Mouse (Mus musculus) layer of hippocampus, postnatal 10 days (tissue): ENCODE data around the gene Kmt2e. TPM values are rescaled to one million over a fixed set of nuclear protein-coding genes. Genes with fewer than 3 reads are reported as not detected.
"Not testable (repeated sequence)": the region's sequence is repeated elsewhere in the genome, so short reads cannot be mapped to it uniquely, and the experiment has no call there.

Experiments
- DNase-seq, 2 experiments: peaks; one replicate each; pipeline ENCODE4 v3.0.0; 2021; ENCODE audit warnings: low spot score in 2 of 2
- total RNA-seq, 2 experiments: library from RNA; stranded (reverse); gene quantifications; 2 replicates each; pipeline ENCODE4 v1.2.3; 2021

Gene Kmt2e
- total RNA-seq, 2 experiments from 2014 or later, result 114 to 131 TPM

DNA sequence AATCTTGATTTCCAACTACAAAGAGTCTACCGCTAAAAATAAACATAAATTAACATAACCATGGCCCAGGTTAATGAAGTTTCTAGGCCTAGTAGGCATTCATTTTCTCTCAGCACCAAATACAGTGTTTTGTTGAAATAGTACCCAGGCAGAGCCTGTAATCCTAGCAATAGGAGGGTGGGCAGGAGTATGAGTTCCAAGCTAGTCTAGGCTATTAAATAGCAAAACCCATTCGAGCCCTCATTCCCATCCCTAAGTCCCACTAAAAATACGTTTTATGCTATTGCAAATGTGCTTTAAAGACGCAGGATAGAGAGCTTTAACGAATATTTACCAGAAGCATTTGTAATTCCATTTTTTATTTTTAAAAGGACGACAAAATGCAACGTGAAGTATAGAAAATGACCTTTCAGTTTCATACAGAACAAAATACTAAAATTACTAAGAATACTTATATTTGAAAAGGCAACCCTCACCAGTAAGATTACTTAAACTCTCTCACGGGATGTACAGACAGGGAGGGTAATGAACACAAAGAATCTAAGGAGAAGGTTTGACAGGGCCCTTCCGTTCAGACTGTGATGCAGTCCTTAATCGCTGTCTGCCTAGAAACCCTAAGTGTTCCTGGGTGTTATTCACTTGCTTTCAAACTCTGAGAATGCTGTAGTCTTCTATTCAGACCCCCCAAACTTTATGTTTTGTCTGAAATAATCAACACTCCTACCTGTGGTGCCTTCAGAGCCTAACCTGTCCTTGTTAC lies 2.1 kb upstream of the Kmt2e start:
- no peak for DNase-seq

DNA sequence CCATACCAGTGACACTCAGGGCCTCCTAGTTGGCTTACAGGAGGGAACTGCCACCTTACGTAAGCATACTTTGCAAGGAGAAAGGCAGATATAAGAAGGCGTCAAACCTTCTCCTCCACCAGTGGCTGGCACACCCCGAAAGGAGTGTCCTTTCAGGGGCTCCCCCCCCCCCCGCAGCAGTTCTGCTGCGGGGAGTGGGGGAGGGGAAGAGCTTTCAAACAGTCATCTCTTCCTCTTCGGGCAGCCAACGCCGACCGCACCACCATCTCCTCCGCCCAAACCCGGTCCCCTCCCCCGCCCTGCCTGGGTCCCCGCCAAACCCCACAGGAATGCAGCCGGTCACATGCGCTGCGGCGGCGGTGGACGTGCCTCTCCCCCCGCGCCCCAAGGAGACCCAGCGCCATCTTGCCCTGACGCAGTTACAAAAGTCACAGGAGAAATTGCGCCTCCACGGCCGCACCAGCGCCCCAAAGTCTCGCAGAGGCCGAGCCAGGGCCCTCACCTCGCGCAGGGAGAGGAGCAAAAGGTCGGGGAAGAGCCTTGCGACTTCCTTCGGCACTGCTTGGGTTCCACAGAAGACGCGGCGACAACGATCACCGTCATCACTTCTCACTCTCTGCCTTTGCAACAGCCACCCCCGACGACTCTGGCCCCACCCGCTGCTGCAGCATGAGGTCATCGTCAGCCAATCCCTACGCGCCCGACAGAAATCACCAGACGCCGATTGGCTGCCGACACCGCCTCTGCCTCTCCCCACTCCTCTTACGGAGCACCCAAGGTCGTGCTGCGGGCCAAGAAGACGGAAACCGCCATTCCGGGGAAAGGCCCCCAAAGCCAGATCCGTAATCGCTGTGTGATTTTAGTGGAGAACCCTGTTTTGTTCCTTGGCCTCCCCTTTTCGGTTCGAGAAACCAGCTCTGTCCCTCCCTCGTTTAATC lies 1.3 kb upstream of the Kmt2e start:
- DNase-seq, result peak; percentile 96 to 98

- DNase-seq, result peak; percentile 65 to 67
Measured at GRCm38 (mm10) chr5:23434598-23435481, 599 bp downstream of the Kmt2e start.

GRCm38 (mm10) chr5:23435482-23436125 lies 1.4 kb downstream of the Kmt2e start:
- no peak for DNase-seq

- DNase-seq, result no peak
Measured at GRCm38 (mm10) chr5:23436735-23437134, 2.5 kb downstream of the Kmt2e start.

- DNase-seq, result no peak
Measured at GRCm38 (mm10) chr5:23439857-23440256, 5.6 kb downstream of the Kmt2e start.

DNA sequence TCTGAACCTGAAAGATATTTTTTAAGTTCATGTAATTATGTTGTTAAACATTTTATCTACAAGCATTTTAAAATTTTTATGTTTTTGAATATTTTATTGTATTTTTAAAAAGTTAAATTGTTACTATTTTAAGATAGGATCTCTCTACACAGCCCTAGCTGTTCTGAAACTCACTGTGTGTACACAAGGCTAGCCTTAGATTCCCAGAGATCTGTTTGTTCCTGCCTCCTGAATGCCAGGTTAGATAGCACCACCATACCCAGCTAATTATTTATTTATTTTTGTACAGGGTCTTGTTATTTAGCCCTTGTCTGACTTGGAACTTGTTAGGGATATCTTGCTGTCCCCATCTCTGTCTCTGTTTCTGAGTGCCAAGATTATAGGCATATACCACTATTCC lies 6.3 kb downstream of the Kmt2e start:
- no peak for DNase-seq

- DNase-seq, result no peak
Measured at GRCm38 (mm10) chr5:23441916-23442315, 7.7 kb downstream of the Kmt2e start.

DNA sequence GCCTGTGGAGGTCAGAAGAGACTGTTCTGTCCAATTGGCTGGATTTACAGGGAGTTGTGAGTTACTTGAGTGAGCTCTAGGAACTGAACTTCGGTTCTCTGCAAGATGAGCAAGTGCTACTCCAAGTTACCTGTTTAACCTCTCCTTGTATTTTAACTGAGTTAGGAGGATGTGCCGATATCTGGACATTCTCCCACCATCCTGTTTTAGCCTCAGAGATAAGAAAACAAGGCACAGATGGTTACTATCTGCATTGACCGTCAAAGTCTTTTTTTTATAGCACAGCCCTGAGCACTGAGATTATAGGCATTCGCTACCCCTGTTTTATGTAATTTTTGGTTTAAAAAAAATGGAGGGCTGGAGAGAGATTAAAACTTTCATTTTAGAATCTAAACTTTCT lies 10.2 kb downstream of the Kmt2e start:
- DNase-seq, result no peak

- not testable (repeated sequence) for DNase-seq
Measured at GRCm38 (mm10) chr5:23453561-23453960, 19.3 kb downstream of the Kmt2e start.

GRCm38 (mm10) chr5:23461688-23462087 lies 27.4 kb downstream of the Kmt2e start:
- DNase-seq, result no peak

- no peak for DNase-seq
Measured at GRCm38 (mm10) chr5:23464247-23464646, 30.0 kb downstream of the Kmt2e start.

- no peak for DNase-seq
Measured at GRCm38 (mm10) chr5:23464743-23465142, 30.5 kb downstream of the Kmt2e start.

GRCm38 (mm10) chr5:23466546-23466945 lies 32.3 kb downstream of the Kmt2e start:
- DNase-seq, result no peak

GRCm38 (mm10) chr5:23473098-23473873 lies 39.0 kb downstream of the Kmt2e start:
- no peak for DNase-seq

DNA sequence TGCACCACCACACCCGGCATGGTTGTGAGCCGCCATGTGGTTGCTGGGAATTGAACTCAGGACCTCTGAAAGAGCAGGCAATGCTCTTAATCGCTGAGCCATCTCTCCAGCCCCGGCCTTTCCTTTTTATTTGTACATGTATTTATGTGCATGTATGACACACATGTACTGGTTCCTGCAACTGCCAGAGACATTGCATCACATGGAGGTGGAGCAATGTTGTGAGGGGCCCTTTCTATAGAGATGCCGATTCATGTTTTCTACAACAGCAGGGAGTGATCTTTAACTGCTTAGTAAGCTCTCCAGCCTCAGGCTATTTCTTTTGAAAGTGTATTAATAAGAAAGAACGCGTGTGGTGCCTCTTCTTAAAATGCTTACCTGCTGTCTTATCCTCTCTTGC lies 49.6 kb downstream of the Kmt2e start:
- no peak for DNase-seq

- no peak for DNase-seq
Measured at GRCm38 (mm10) chr5:23489231-23489630, 55.0 kb downstream of the Kmt2e start.

DNA sequence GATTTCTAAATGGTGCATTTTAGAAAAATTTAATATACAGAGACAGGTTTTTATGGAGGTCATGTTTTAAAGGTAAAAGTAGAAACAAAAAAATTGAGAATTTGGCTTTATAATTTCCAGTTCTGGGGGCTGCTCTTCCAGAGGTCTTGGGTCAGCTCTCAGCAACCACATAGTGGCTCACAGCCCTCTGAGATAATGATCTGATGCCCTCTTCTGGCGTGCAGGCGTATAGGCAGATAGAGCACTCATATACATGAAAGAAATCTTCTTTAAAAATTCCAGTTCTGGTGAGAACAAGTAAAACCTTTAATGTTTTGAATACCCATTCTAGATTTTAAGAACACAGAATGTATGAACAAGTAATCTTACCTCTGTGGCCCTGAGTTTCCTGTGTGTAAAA lies 56.6 kb downstream of the Kmt2e start:
- DNase-seq, result no peak

GRCm38 (mm10) chr5:23496396-23496795 lies 62.2 kb downstream of the Kmt2e start:
- DNase-seq, result no peak

GRCm38 (mm10) chr5:23496933-23497332 lies 62.7 kb downstream of the Kmt2e start:
- no peak for DNase-seq
